ENCODE assay signal across 19 mouse cellular contexts in genomic region chr6:134733800-134734221, GRCm38 (mm10). TPM values are rescaled to one million over a fixed set of nuclear protein-coding genes. Genes with fewer than 3 reads are reported as not detected.
DNase-seq lines count a peak whose midpoint lies in the region; ATAC-seq lines count a peak whose summit lies in the region.
"Had no signal": no experiment of that assay in that cellular context is flagged by ENCODE, and none has a peak within 500 bp of the region (broad histone marks: within the 10 kb centered on the region; RNA-seq: fewer than 3 reads in every experiment).

No protein-coding gene starts in this region.

- H3K9me3 ChIP-seq in hindbrain, embryonic 14.5 days (ENCODE audit: control insufficient read depth, low read length), result no peaks in the 10 kb centered on the region
- no peaks in the 10 kb centered on the region for H3K9me3 ChIP-seq in hindbrain, embryonic 10.5 days
- H3K9me3 ChIP-seq: intestine, embryonic 15.5 days; kidney, embryonic 15.5 days; midbrain, embryonic 12.5 days; neural tube, embryonic 12.5 days had no signal

- WGBS in hindbrain, embryonic 14.5 days, result 53% methylated on average over 5 of the region's 5 CpGs
- 87% methylated on average over 5 of the region's 5 CpGs for WGBS in hindbrain, embryonic 10.5 days

- H3K4me2 ChIP-seq in hindbrain, embryonic 14.5 days (replicated peaks), result no peak overlapping the region
- H3K4me2 ChIP-seq: heart, embryonic 11.5 days; intestine, embryonic 15.5 days; kidney, embryonic 15.5 days; midbrain, embryonic 12.5 days; neural tube, embryonic 12.5 days had no signal

- no peak overlapping the region for H3K9ac ChIP-seq in hindbrain, embryonic 14.5 days
- H3K9ac ChIP-seq: intestine, embryonic 15.5 days; kidney, embryonic 15.5 days; liver, postnatal 0 days; midbrain, embryonic 12.5 days; neural tube, embryonic 12.5 days had no signal

- H3K4me3 ChIP-seq in hindbrain, embryonic 14.5 days (replicated peaks; ENCODE audit: low read length), result no peak overlapping the region
- H3K4me3 ChIP-seq in hindbrain, embryonic 10.5 days, result no peak overlapping the region
- H3K4me3 ChIP-seq: intestine, embryonic 15.5 days; kidney, embryonic 15.5 days; midbrain, embryonic 12.5 days; neural tube, embryonic 12.5 days had no signal

- DNase-seq in hindbrain, embryonic 14.5 days (ENCODE audit: low spot score), result no peak
- no peak for DNase-seq in hindbrain, embryonic 10.5 days (ENCODE audit: low spot score)
- peak; percentile 52 for DNase-seq in retina, postnatal 1 day
- no peak for DNase-seq in retina, embryonic 14.5 days (ENCODE audit: low spot score)
- no peak for DNase-seq in left cerebral cortex, postnatal 4 days
- DNase-seq: adrenal gland, adult 8-10 months; cerebellum, adult 18-20 months; heart, postnatal 14 days; liver; liver, postnatal 0 days; lung, postnatal 4 days; thymus, adult 2 months had no signal

- no peaks in the 10 kb centered on the region for H3K4me1 ChIP-seq in hindbrain, embryonic 14.5 days (replicated peaks; ENCODE audit: control insufficient read depth, insufficient read depth, low read length)
- no peaks in the 10 kb centered on the region for H3K4me1 ChIP-seq in hindbrain, embryonic 10.5 days (replicated peaks)
- H3K4me1 ChIP-seq: kidney, embryonic 15.5 days; midbrain, embryonic 12.5 days; neural tube, embryonic 12.5 days had no signal

- ATAC-seq in hindbrain, embryonic 14.5 days (ENCODE audit: low FRiP score), result peak; percentile 60; the same call in 1 of the 2 replicates
- 0 out of 2 replicates have a peak, but pooled peaks have one; percentile 31 for ATAC-seq in monocyte, adult 5-6 weeks (replicated peaks; ENCODE audit: insufficient number of reproducible peaks, low FRiP score, low TSS enrichment, poor library complexity, severe bottlenecking)
- no peak for ATAC-seq in activated CD4-positive, CD25-positive, alpha-beta regulatory T cell, adult 4 months
- ATAC-seq: intestine, embryonic 15.5 days; liver, postnatal 0 days had no signal

- peaks cover 4% of the 10 kb centered on the region; the same call in 1 of the 2 replicates for H3K36me3 ChIP-seq in hindbrain, embryonic 14.5 days (replicated peaks; ENCODE audit: control insufficient read depth, insufficient read depth)
- peaks cover 28% of the 10 kb centered on the region for H3K36me3 ChIP-seq in hindbrain, embryonic 10.5 days
- H3K36me3 ChIP-seq: intestine, embryonic 15.5 days had no signal

- no peak overlapping the region for H3K27ac ChIP-seq in hindbrain, embryonic 14.5 days
- no peak overlapping the region for H3K27ac ChIP-seq in hindbrain, embryonic 10.5 days
- H3K27ac ChIP-seq: intestine, embryonic 15.5 days; kidney, embryonic 15.5 days; midbrain, embryonic 12.5 days; neural tube, embryonic 12.5 days had no signal

- no peaks in the 10 kb centered on the region for H3K27me3 ChIP-seq in hindbrain, embryonic 14.5 days (ENCODE audit: control insufficient read depth, insufficient read depth, low read length)
- H3K27me3 ChIP-seq in hindbrain, embryonic 10.5 days (ENCODE audit: insufficient read depth, poor library complexity, severe bottlenecking), result no peaks in the 10 kb centered on the region
- H3K27me3 ChIP-seq: intestine, embryonic 15.5 days; kidney, embryonic 15.5 days; midbrain, embryonic 12.5 days; neural tube, embryonic 12.5 days had no signal

- intact Hi-C loops in left cerebral cortex, postnatal 4 days (cut with DNase I), result no loop called here

RNA-seq across cellular contexts. Expression of gene Dusp16, which starts 58.6 kb away (rescaled TPM):
- polyA plus RNA-seq in hindbrain, embryonic 14.5 days (2014; fragmentation: Nextera tagmentation; extraction: Ambion mirVana), result 5.4 and 5.7 TPM in 2 replicates
- polyA plus RNA-seq in hindbrain, embryonic 10.5 days (2016; fragmentation: Nextera tagmentation; extraction: Ambion mirVana), result 13.8 and 14.1 TPM in 2 replicates
- total RNA-seq in monocyte, adult 5-6 weeks (2017), result 234 to 312 TPM (median 310 TPM) in 3 replicates
- polyA plus RNA-seq in activated CD4-positive, CD25-positive, alpha-beta regulatory T cell, adult 4 months (2017; shearing (Covaris generic)), result 1 to 10 TPM; 1.9 to 2.2 TPM
- total RNA-seq in left cerebral cortex, postnatal 4 days (2021), result 1 to 10 TPM; 5.1 to 5.2 TPM
